Mouse (Mus musculus) testis, adult 2 months (tissue): ENCODE measurements around the gene Snap91. TPM values are rescaled to one million over a fixed set of nuclear protein-coding genes. Genes with fewer than 3 reads are reported as not detected.
A peak's percentile ranks its signal among the peaks of the same experiment; 100 is the strongest.

ENCODE experiments used
- H3K27ac ChIP-seq: fragments of 200-500 bp; 2 replicates; pipeline ENCODE4 v1.5.1; 2012; ENCODE audit warnings: low read depth, low read length; ENCODE audit not compliant: control insufficient read depth, insufficient read depth
- H3K27me3 ChIP-seq: fragments of 200-500 bp; 2 replicates; pipeline ENCODE4 v1.6.1; 2012; ENCODE audit warnings: mild to moderate bottlenecking, low read length, moderate library complexity; ENCODE audit not compliant: control insufficient read depth, insufficient read depth
- H3K36me3 ChIP-seq: fragments of 200-500 bp; 2 replicates; pipeline ENCODE4 v1.6.1; 2012; ENCODE audit warnings: mild to moderate bottlenecking, low read length; ENCODE audit not compliant: control insufficient read depth, insufficient read depth
- H3K4me1 ChIP-seq: fragments of 200-500 bp; 2 replicates; pipeline ENCODE4 v1.6.1; 2012; ENCODE audit warnings: low read length; ENCODE audit not compliant: control insufficient read depth, insufficient read depth
- H3K4me3 ChIP-seq: fragments of 200-500 bp; 2 replicates; pipeline ENCODE4 v1.5.1; 2012; ENCODE audit warnings: low read depth, mild to moderate bottlenecking, low read length, moderate library complexity, mixed read lengths; ENCODE audit not compliant: control insufficient read depth
- CTCF ChIP-seq: fragments of 200-500 bp; IDR thresholded peaks from 2 replicates; pipeline ENCODE4 v1.5.1; 2012; ENCODE audit warnings: low read depth, mild to moderate bottlenecking, inconsistent platforms, low read length, moderate library complexity; ENCODE audit not compliant: control insufficient read depth, insufficient read depth, insufficient replicate concordance
- POLR2A ChIP-seq: fragments of 200-500 bp; IDR thresholded peaks from 2 replicates; pipeline ENCODE4 v1.6.1; 2012; ENCODE audit warnings: low read depth, mild to moderate bottlenecking, inconsistent platforms, low read length, moderate library complexity; ENCODE audit not compliant: control insufficient read depth
- polyA plus RNA-seq: library from polyadenylated mRNA; depleted of rRNA; stranded (reverse); fragments of >200 nt; gene quantifications from 2 replicates; pipeline ENCODE4 v1.2.3, GENCODE M21; 2012; rRNA removed

Gene Snap91
- polyA plus RNA-seq, 1 experiment = 1.2 TPM

DNA sequence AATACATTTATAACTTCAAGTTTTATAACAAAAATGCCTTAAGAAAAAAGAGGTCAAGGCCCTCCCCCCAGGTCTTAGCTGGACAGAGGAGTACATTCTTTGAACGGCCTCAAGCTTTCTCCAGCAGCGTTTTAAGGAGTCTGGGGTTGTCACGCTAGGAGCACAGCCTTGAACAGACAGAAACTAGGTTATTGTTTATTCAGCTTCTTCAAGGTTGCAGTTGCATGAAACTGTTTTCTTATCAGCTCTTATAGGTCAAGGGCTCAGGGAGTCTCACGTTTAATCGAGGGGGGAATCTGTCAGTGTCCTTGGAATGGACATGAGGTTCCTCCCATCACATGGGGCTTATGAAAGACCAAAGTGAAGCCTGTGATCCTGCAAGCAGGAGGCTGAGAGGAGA is 163.3 kb downstream of the Snap91 start:
- no peaks in the 10 kb centered on the region for H3K27me3 ChIP-seq
- no peaks in the 10 kb centered on the region; the same call in 1 of the 2 replicates for H3K4me1 ChIP-seq
- no peaks in the 10 kb centered on the region for H3K36me3 ChIP-seq
- no peak for TF ChIP-seq CTCF
- no peak for TF ChIP-seq POLR2A
- H3K4me3 ChIP-seq = no peak overlapping the region
- peak overlapping the region; percentile 84 for H3K27ac ChIP-seq

DNA sequence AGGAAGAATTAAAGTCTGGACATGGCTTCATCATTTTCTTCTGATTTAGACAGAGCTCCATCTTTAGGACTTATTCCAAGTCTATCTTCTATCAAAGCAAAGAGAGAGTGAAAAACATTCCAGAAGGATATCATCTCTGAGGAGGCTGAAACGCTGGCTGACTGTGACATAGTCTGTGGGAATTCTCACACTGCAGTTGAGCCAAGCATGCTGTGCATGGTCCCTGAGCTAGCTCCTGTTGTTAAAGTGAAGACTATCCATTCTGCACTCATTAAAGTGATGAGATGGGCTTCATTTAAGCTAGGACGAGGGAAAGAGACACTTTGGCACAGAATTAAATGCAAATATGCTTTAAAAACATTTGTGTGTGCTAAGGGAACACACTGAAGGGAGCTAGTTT is 163.9 kb downstream of the Snap91 start:
- TF ChIP-seq CTCF (no peak), POLR2A (no peak)
- Histone ChIP-seq H3K4me1 (no peaks in the 10 kb centered on the region; the same call in 1 of the 2 replicates), H3K36me3 (no peaks in the 10 kb centered on the region), H3K27ac (peak overlapping the region; percentile 82), H3K27me3 (no peaks in the 10 kb centered on the region), H3K4me3 (no peak overlapping the region)

Other genes with a start within 250 kb of the Snap91 start
- 134 and 144 TPM in 2 replicates for gene Me1, start 184.7 kb downstream of the Snap91 start, polyA plus RNA-seq
- gene Prss35, start 137.0 kb downstream of the Snap91 start, polyA plus RNA-seq = 3.2 and 3.8 TPM in 2 replicates
- gene Ripply2, start 134.9 kb upstream of the Snap91 start, polyA plus RNA-seq = not detected in 2 replicates
- gene Cyb5r4, start 141.4 kb upstream of the Snap91 start, polyA plus RNA-seq = 13.3 and 20.4 TPM in 2 replicates